In the genomic region with DNA sequence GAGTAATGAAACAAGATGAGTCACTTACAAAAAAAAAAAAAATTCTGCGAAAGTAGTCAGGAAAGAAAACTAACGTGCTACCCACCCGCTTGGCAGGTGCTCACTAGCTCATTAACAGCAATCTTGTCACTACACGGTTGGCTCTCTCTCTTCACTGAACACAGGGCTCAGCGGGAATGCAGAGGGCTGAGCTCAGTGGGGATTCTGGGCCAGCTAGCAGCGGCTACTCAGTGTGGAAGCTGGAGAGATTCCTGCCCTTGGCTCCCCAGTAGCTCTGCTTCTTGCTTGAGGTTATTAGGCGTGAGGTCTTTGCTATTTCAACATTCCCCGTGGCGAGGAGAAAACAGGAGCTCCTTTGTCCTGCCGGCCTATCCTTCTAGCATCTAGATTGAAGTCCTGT, we compare ENCODE assay signal across 8 mouse cellular contexts. TPM values are rescaled to one million over a fixed set of nuclear protein-coding genes. Genes with fewer than 3 reads are reported as not detected.
DNase-seq lines count a peak whose midpoint lies in the region; ATAC-seq and TF ChIP-seq lines count a peak whose summit lies in the region.

No protein-coding gene starts in this region.

- H3K36me3 ChIP-seq in forebrain, embryonic 10.5 days (replicated peaks), result no peaks in the 10 kb centered on the region
- H3K36me3 ChIP-seq in intestine, embryonic 16.5 days (ENCODE audit: control insufficient read depth, insufficient read depth, low read length), result no peaks in the 10 kb centered on the region
- H3K36me3 ChIP-seq in liver, embryonic 12.5 days, result no peaks in the 10 kb centered on the region
- no peaks in the 10 kb centered on the region for H3K36me3 ChIP-seq in kidney, embryonic 14.5 days (ENCODE audit: control insufficient read depth, insufficient read depth, low read length)

- H3K27me3 ChIP-seq in forebrain, embryonic 10.5 days (ENCODE audit: poor library complexity, severe bottlenecking), result peaks cover 9% of the 10 kb centered on the region; the same call in 1 of the 2 replicates
- H3K27me3 ChIP-seq in intestine, embryonic 16.5 days (replicated peaks; ENCODE audit: control insufficient read depth, insufficient read depth, low read length), result no peaks in the 10 kb centered on the region
- peaks cover 20% of the 10 kb centered on the region for H3K27me3 ChIP-seq in liver, embryonic 12.5 days (replicated peaks)
- H3K27me3 ChIP-seq in kidney, embryonic 14.5 days (ENCODE audit: control insufficient read depth, insufficient read depth, low read length), result no peaks in the 10 kb centered on the region

- H3K9ac ChIP-seq in intestine, embryonic 16.5 days (ENCODE audit: low read depth, low read length), result peak overlapping the region; percentile 39; the same call in 1 of the 2 replicates
- H3K9ac ChIP-seq in liver, embryonic 12.5 days, result no peak overlapping the region
- H3K9ac ChIP-seq in kidney, embryonic 14.5 days (ENCODE audit: low read depth, low read length), result no peak overlapping the region

- peak; percentile 66 for DNase-seq in gastrocnemius, adult 2 months
- no peak for DNase-seq in gastrocnemius, postnatal 4 days (ENCODE audit: low spot score in 2 of 2)
- peak; percentile 19 for DNase-seq in MN1 (ENCODE audit: low spot score)
- peak; percentile 37 for DNase-seq in forebrain, embryonic 10.5 days (ENCODE audit: extremely low spot score, low spot score)
- no peak for DNase-seq in liver

- 3% methylated on average over 10 of the region's 10 CpGs for WGBS in forebrain, embryonic 10.5 days
- 19% methylated on average over 10 of the region's 10 CpGs for WGBS in intestine, embryonic 16.5 days
- WGBS in liver, embryonic 12.5 days (ENCODE audit: insufficient replicate concordance), result 28% methylated on average over 10 of the region's 10 CpGs
- 18% methylated on average over 10 of the region's 10 CpGs for WGBS in kidney, embryonic 14.5 days

- intact Hi-C loops in gastrocnemius, adult 2 months (cut with DNase I), result no loop called here

- H3K4me3 ChIP-seq in gastrocnemius, adult 2 months, result peak overlapping the region; percentile 26
- H3K4me3 ChIP-seq in forebrain, embryonic 10.5 days, result peak overlapping the region; percentile 20
- no peak overlapping the region for H3K4me3 ChIP-seq in intestine, embryonic 16.5 days (ENCODE audit: low read length)
- H3K4me3 ChIP-seq in liver, embryonic 12.5 days, result no peak overlapping the region
- H3K4me3 ChIP-seq in kidney, embryonic 14.5 days (ENCODE audit: low read length), result no peak overlapping the region

- no peaks in the 10 kb centered on the region for H3K9me3 ChIP-seq in forebrain, embryonic 10.5 days
- H3K9me3 ChIP-seq in intestine, embryonic 16.5 days (ENCODE audit: control insufficient read depth, low read length), result no peaks in the 10 kb centered on the region
- H3K9me3 ChIP-seq in liver, embryonic 12.5 days (replicated peaks), result no peaks in the 10 kb centered on the region
- H3K9me3 ChIP-seq in kidney, embryonic 14.5 days (ENCODE audit: control insufficient read depth, low read length), result no peaks in the 10 kb centered on the region

- H3K4me2 ChIP-seq in intestine, embryonic 16.5 days (ENCODE audit: low read depth, low read length), result no peak overlapping the region
- no peak overlapping the region for H3K4me2 ChIP-seq in liver, embryonic 12.5 days
- no peak overlapping the region for H3K4me2 ChIP-seq in kidney, embryonic 14.5 days (replicated peaks; ENCODE audit: low read depth, low read length)

- H3K4me1 ChIP-seq in forebrain, embryonic 10.5 days, result peaks cover 15% of the 10 kb centered on the region
- H3K4me1 ChIP-seq in intestine, embryonic 16.5 days (ENCODE audit: control insufficient read depth, insufficient read depth, low read length), result 0 out of 2 replicates have a peak, but pooled peaks cover 4% of the 10 kb centered on the region
- no peaks in the 10 kb centered on the region for H3K4me1 ChIP-seq in liver, embryonic 12.5 days
- H3K4me1 ChIP-seq in kidney, embryonic 14.5 days (ENCODE audit: control insufficient read depth, insufficient read depth, low read length), result no peaks in the 10 kb centered on the region

- peak overlapping the region; percentile 38 for H3K27ac ChIP-seq in gastrocnemius, adult 2 months
- H3K27ac ChIP-seq in forebrain, embryonic 10.5 days, result peak overlapping the region; percentile 72
- no peak overlapping the region; the same call in 1 of the 2 replicates for H3K27ac ChIP-seq in intestine, embryonic 16.5 days (ENCODE audit: low read length)
- no peak overlapping the region for H3K27ac ChIP-seq in liver, embryonic 12.5 days
- H3K27ac ChIP-seq in kidney, embryonic 14.5 days (ENCODE audit: low read depth, low read length), result no peak overlapping the region

- no peak for TF ChIP-seq CTCF in gastrocnemius, adult 2 months (IDR thresholded peaks at IDR 0.05)

- no peak for ATAC-seq in intestine, embryonic 16.5 days
- ATAC-seq in liver, embryonic 12.5 days, result no peak
- ATAC-seq in kidney, embryonic 14.5 days (ENCODE audit: low FRiP score, low TSS enrichment), result no peak

RNA-seq across cellular contexts. Expression of a gene that starts 17.9 kb away (rescaled TPM):
- total RNA-seq in gastrocnemius, adult 2 months (2021), result under 1 TPM in 1 of 2 experiments, not detected in 1; 0.08 TPM
- under 1 TPM; 0.61 to 0.88 TPM for total RNA-seq in gastrocnemius, postnatal 4 days (2021)
- 9.1 and 10.3 TPM in 2 replicates for polyA plus RNA-seq in forebrain, embryonic 10.5 days (2016; fragmentation: Nextera tagmentation; extraction: Ambion mirVana)
- polyA plus RNA-seq in intestine, embryonic 16.5 days (2015; fragmentation: Nextera tagmentation; extraction: Ambion mirVana), result 80.9 and 90.7 TPM in 2 replicates
- polyA plus RNA-seq in liver, embryonic 12.5 days (2016; fragmentation: Nextera tagmentation; extraction: Ambion mirVana), result 8.7 and 9.2 TPM in 2 replicates
- polyA plus RNA-seq in kidney, embryonic 14.5 days (2014; fragmentation: Nextera tagmentation; extraction: Ambion mirVana), result 7.4 and 14.2 TPM in 2 replicates

RNA-seq across cellular contexts. Expression of a gene that starts 33.2 kb away (rescaled TPM):
- 10 to 100 TPM; 14.9 to 18.4 TPM for total RNA-seq in gastrocnemius, adult 2 months (2021)
- 10 to 100 TPM; 38.4 to 39.2 TPM for total RNA-seq in gastrocnemius, postnatal 4 days (2021)
- 18.5 and 20.3 TPM in 2 replicates for polyA plus RNA-seq in forebrain, embryonic 10.5 days (2016; fragmentation: Nextera tagmentation; extraction: Ambion mirVana)
- 9.2 and 9.9 TPM in 2 replicates for polyA plus RNA-seq in intestine, embryonic 16.5 days (2015; fragmentation: Nextera tagmentation; extraction: Ambion mirVana)
- 5.2 and 5.3 TPM in 2 replicates for polyA plus RNA-seq in liver, embryonic 12.5 days (2016; fragmentation: Nextera tagmentation; extraction: Ambion mirVana)
- 19.7 and 24.4 TPM in 2 replicates for polyA plus RNA-seq in kidney, embryonic 14.5 days (2014; fragmentation: Nextera tagmentation; extraction: Ambion mirVana)

Comparison
In these comparisons a context has a peak if more than half of its experiments do, and no peak if none do; other contexts are left out.
1. DNase-seq: peak in gastrocnemius, adult 2 months (single experiment), MN1 (single experiment) and forebrain, embryonic 10.5 days (single experiment); none in gastrocnemius, postnatal 4 days (0 of 2) and liver (single experiment).
2. H3K27ac ChIP-seq: peak in gastrocnemius, adult 2 months (single experiment) and forebrain, embryonic 10.5 days (single experiment); none in intestine, embryonic 16.5 days (single experiment), liver, embryonic 12.5 days (single experiment) and kidney, embryonic 14.5 days (single experiment).
3. H3K4me3 ChIP-seq: peak in gastrocnemius, adult 2 months (single experiment) and forebrain, embryonic 10.5 days (single experiment); none in intestine, embryonic 16.5 days (single experiment), liver, embryonic 12.5 days (single experiment) and kidney, embryonic 14.5 days (single experiment).